Mouse (Mus musculus) testis, adult 2 months (tissue): Measurements from ENCODE around the gene Ilvbl. TPM values are rescaled to one million over a fixed set of nuclear protein-coding genes. Genes with fewer than 3 reads are reported as not detected.

ENCODE experiments used
- H3K27ac ChIP-seq: fragments of 200-500 bp; 2 replicates; pipeline ENCODE4 v1.5.1; 2012; ENCODE audit warnings: low read depth, low read length; ENCODE audit not compliant: control insufficient read depth, insufficient read depth
- H3K27me3 ChIP-seq: fragments of 200-500 bp; 2 replicates; pipeline ENCODE4 v1.6.1; 2012; ENCODE audit warnings: mild to moderate bottlenecking, low read length, moderate library complexity; ENCODE audit not compliant: control insufficient read depth, insufficient read depth
- H3K36me3 ChIP-seq: fragments of 200-500 bp; 2 replicates; pipeline ENCODE4 v1.6.1; 2012; ENCODE audit warnings: mild to moderate bottlenecking, low read length; ENCODE audit not compliant: control insufficient read depth, insufficient read depth
- H3K4me1 ChIP-seq: fragments of 200-500 bp; 2 replicates; pipeline ENCODE4 v1.6.1; 2012; ENCODE audit warnings: low read length; ENCODE audit not compliant: control insufficient read depth, insufficient read depth
- H3K4me3 ChIP-seq: fragments of 200-500 bp; 2 replicates; pipeline ENCODE4 v1.5.1; 2012; ENCODE audit warnings: low read depth, mild to moderate bottlenecking, low read length, moderate library complexity, mixed read lengths; ENCODE audit not compliant: control insufficient read depth
- CTCF ChIP-seq: fragments of 200-500 bp; IDR thresholded peaks from 2 replicates; pipeline ENCODE4 v1.5.1; 2012; ENCODE audit warnings: low read depth, mild to moderate bottlenecking, inconsistent platforms, low read length, moderate library complexity; ENCODE audit not compliant: control insufficient read depth, insufficient read depth, insufficient replicate concordance
- POLR2A ChIP-seq: fragments of 200-500 bp; IDR thresholded peaks from 2 replicates; pipeline ENCODE4 v1.6.1; 2012; ENCODE audit warnings: low read depth, mild to moderate bottlenecking, inconsistent platforms, low read length, moderate library complexity; ENCODE audit not compliant: control insufficient read depth
- polyA plus RNA-seq: library from polyadenylated mRNA; depleted of rRNA; stranded (reverse); fragments of >200 nt; gene quantifications from 2 replicates; pipeline ENCODE4 v1.2.3, GENCODE M21; 2012

Gene Ilvbl
- polyA plus RNA-seq, 1 experiment, result 11.1 TPM

- H3K36me3 ChIP-seq, result no peaks in the 10 kb centered on the region
- H3K27ac ChIP-seq, result no peak overlapping the region
- H3K27me3 ChIP-seq, result no peaks in the 10 kb centered on the region
- H3K4me3 ChIP-seq, result no peak overlapping the region
- TF ChIP-seq CTCF (no peak), POLR2A (no peak)
- peaks cover 9% of the 10 kb centered on the region for H3K4me1 ChIP-seq
Measured at GRCm38 (mm10) chr10:78583347-78583746, 9.2 kb downstream of the Ilvbl start.

- no peak for TF ChIP-seq POLR2A
- no peak for TF ChIP-seq CTCF
- peaks cover 11% of the 10 kb centered on the region for H3K4me1 ChIP-seq
- no peaks in the 10 kb centered on the region for H3K36me3 ChIP-seq
- no peak overlapping the region for H3K27ac ChIP-seq
- H3K4me3 ChIP-seq, result no peak overlapping the region
- no peaks in the 10 kb centered on the region for H3K27me3 ChIP-seq
Measured at GRCm38 (mm10) chr10:78583939-78584338, 9.8 kb downstream of the Ilvbl start.

DNA sequence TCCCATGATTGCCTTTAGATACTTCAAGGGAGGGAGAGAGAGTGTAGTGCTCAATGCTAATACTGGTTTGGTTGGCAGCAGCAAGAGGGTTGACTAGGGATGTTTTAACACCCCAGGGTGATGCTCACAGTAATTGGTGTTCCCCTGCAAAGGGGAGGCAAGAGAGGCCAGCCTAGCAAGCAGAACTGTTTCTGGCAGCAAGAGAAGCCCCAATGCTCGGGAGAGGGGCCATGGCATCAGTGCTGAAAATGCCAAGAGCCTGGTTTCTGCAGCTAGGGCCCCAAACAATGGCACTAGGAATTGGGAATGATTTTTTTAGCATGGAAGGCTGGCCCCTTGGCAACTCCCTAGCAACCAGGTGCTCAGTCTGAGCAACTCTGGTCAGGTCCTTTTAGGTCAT lies 10.8 kb downstream of the Ilvbl start:
- peaks cover 11% of the 10 kb centered on the region for H3K4me1 ChIP-seq
- TF ChIP-seq POLR2A (no peak), CTCF (no peak)
- peak overlapping the region; percentile 26 for H3K4me3 ChIP-seq
- H3K36me3 ChIP-seq, result no peaks in the 10 kb centered on the region
- H3K27me3 ChIP-seq, result no peaks in the 10 kb centered on the region
- no peak overlapping the region for H3K27ac ChIP-seq

DNA sequence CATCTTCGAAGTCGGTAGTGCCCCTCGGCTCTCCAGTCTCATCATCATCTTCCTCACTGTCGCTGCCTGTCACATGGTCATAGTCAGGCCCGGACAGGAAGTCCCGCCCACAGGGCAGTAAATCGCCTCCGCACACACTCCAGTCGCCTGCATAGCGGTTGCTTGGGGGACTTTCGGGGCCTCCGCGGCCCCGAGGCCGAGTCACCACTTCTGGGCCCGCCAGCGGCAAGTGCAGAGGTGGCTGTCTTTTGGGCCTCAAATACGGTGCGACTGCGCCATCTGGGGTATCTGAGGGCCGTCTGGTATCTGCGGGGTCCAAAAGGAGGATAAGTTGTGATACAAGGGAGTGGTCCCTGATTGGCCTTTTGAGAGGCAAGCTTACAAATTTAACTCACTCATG lies 11.5 kb downstream of the Ilvbl start:
- peak overlapping the region; percentile 72 for H3K4me3 ChIP-seq
- no peak overlapping the region for H3K27ac ChIP-seq
- H3K36me3 ChIP-seq, result no peaks in the 10 kb centered on the region
- H3K27me3 ChIP-seq, result no peaks in the 10 kb centered on the region
- peaks cover 11% of the 10 kb centered on the region for H3K4me1 ChIP-seq
- TF ChIP-seq POLR2A (no peak), CTCF (no peak)

GRCm38 (mm10) chr10:78586026-78586425 lies 11.9 kb downstream of the Ilvbl start:
- TF ChIP-seq CTCF (no peak), POLR2A (no peak)
- no peaks in the 10 kb centered on the region for H3K36me3 ChIP-seq
- H3K27ac ChIP-seq, result no peak overlapping the region
- no peaks in the 10 kb centered on the region for H3K27me3 ChIP-seq
- H3K4me3 ChIP-seq, result peak overlapping the region; percentile 72
- peaks cover 11% of the 10 kb centered on the region for H3K4me1 ChIP-seq

- no peaks in the 10 kb centered on the region for H3K36me3 ChIP-seq
- H3K4me3 ChIP-seq, result no peak overlapping the region
- TF ChIP-seq CTCF (no peak), POLR2A (no peak)
- no peaks in the 10 kb centered on the region; the same call in 1 of the 2 replicates for H3K27me3 ChIP-seq
- H3K4me1 ChIP-seq, result peaks cover 11% of the 10 kb centered on the region
- no peak overlapping the region for H3K27ac ChIP-seq
Measured at GRCm38 (mm10) chr10:78589291-78589690, 15.1 kb downstream of the Ilvbl start.

- H3K4me3 ChIP-seq, result no peak overlapping the region
- TF ChIP-seq POLR2A (no peak), CTCF (no peak)
- no peak overlapping the region for H3K27ac ChIP-seq
- peaks cover 11% of the 10 kb centered on the region for H3K4me1 ChIP-seq
- H3K27me3 ChIP-seq, result no peaks in the 10 kb centered on the region; the same call in 1 of the 2 replicates
- H3K36me3 ChIP-seq, result no peaks in the 10 kb centered on the region
Measured at GRCm38 (mm10) chr10:78589901-78590300, 15.8 kb downstream of the Ilvbl start.

DNA sequence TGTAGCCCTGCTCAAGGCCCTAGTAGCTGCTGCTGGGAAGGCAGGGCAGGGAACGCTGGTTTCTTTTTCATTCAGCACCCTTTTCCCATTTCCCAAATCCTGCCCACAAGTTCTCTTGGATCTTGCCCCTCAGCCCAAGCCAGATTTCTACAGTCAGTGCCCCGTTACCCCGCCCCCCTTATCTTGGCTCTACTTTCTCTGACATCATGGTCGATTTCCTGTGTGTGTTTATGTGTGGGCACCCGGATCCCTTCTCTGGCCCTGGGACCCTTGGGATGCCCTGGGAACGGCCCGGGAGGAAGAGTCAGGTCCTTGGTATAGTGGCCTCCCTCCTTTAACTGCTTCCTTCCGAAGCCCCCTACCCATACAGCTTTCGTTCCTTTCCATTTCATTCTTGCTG lies 16.6 kb downstream of the Ilvbl start:
- Histone ChIP-seq H3K36me3 (no peaks in the 10 kb centered on the region), H3K27me3 (no peaks in the 10 kb centered on the region; the same call in 1 of the 2 replicates), H3K4me3 (no peak overlapping the region; the same call in 1 of the 2 replicates), H3K4me1 (peaks cover 8% of the 10 kb centered on the region), H3K27ac (no peak overlapping the region)
- TF ChIP-seq CTCF (no peak), POLR2A (no peak)
